ENCODE assay signal across 9 mouse cellular contexts in genomic region chr17:27650160-27650559, GRCm38 (mm10). TPM values are rescaled to one million over a fixed set of nuclear protein-coding genes. Genes with fewer than 3 reads are reported as not detected.
A peak's percentile ranks its signal among the peaks of the same experiment; 100 is the strongest.
DNase-seq lines count a peak whose midpoint lies in the region; ATAC-seq and TF ChIP-seq lines count a peak whose summit lies in the region.
"Had no signal": no experiment of that assay in that cellular context is flagged by ENCODE, and none has a peak within 500 bp of the region (broad histone marks: within the 10 kb centered on the region; RNA-seq: fewer than 3 reads in every experiment).

No protein-coding gene starts in this region.

- ATAC-seq in heart, postnatal 0 days (ENCODE audit: insufficient read depth, low read depth): no peak

- H3K36me3 ChIP-seq in heart, postnatal 0 days (replicated peaks; ENCODE audit: control insufficient read depth, insufficient read depth, low read length): no peaks in the 10 kb centered on the region
- H3K36me3 ChIP-seq: embryonic facial prominence, embryonic 13.5 days had no signal

- WGBS in heart, postnatal 0 days: 9% methylated on average over 12 of the region's 12 CpGs
- WGBS in lung, adult 2 months: 6% methylated on average over 12 of the region's 12 CpGs

- no peak overlapping the region for H3K9ac ChIP-seq in heart, postnatal 0 days (replicated peaks; ENCODE audit: low read depth, low read length)
- H3K9ac ChIP-seq: embryonic facial prominence, embryonic 13.5 days had no signal

- peak; percentile 60 for TF ChIP-seq CTCF in heart, postnatal 0 days (IDR thresholded peaks at IDR 0.05; ENCODE audit: low read depth)
- TF ChIP-seq CTCF in lung, adult 2 months (IDR thresholded peaks at IDR 0.05; ENCODE audit: insufficient read depth, low read length): peak; percentile 81

- TF ChIP-seq EP300 in heart, postnatal 0 days (IDR thresholded peaks at IDR 0.05; ENCODE audit: low read depth): no peak

- no peak overlapping the region for H3K4me2 ChIP-seq in heart, postnatal 0 days (ENCODE audit: low read depth, low read length)
- H3K4me2 ChIP-seq: embryonic facial prominence, embryonic 13.5 days had no signal

- DNase-seq in heart, adult 18-20 months: peak; percentile 54 to 71
- DNase-seq in heart, adult 11 months: no peak
- DNase-seq in urinary bladder, adult 18-20 months (ENCODE audit: low spot score in 2 of 2): peak; percentile 30 to 41
- DNase-seq in urinary bladder, postnatal 10 days (ENCODE audit: low spot score): no peak
- DNase-seq in cerebellum, adult 18-20 months: peak; percentile 86 to 88
- DNase-seq in heart, postnatal 0 days (ENCODE audit: low spot score): peak; percentile 25
- peak; percentile 48 for DNase-seq in lung, adult 2 months
- DNase-seq in spleen, postnatal 36 days (ENCODE audit: low spot score in 2 of 2): peak; percentile 63 to 65

- H3K4me1 ChIP-seq in heart, postnatal 0 days (ENCODE audit: control insufficient read depth, insufficient read depth): no peaks in the 10 kb centered on the region
- no peaks in the 10 kb centered on the region for H3K4me1 ChIP-seq in lung, adult 2 months (ENCODE audit: control insufficient read depth, insufficient read depth, low read length)

- H3K27me3 ChIP-seq in heart, postnatal 0 days (ENCODE audit: control insufficient read depth, insufficient read depth, low read length): peaks cover 7% of the 10 kb centered on the region

- no peaks in the 10 kb centered on the region for H3K9me3 ChIP-seq in heart, postnatal 0 days (replicated peaks; ENCODE audit: control insufficient read depth, low read length)
- H3K9me3 ChIP-seq: embryonic facial prominence, embryonic 13.5 days had no signal

- no peak overlapping the region for H3K4me3 ChIP-seq in heart, postnatal 0 days (ENCODE audit: low read depth, low read length)
- no peak overlapping the region for H3K4me3 ChIP-seq in lung, adult 2 months (replicated peaks; ENCODE audit: extremely low read depth, low read depth, low read length)
- H3K4me3 ChIP-seq: embryonic facial prominence, embryonic 13.5 days had no signal

- no peak overlapping the region for H3K27ac ChIP-seq in heart, postnatal 0 days (ENCODE audit: low read depth)
- H3K27ac ChIP-seq: embryonic facial prominence, embryonic 13.5 days had no signal

- no peak for TF ChIP-seq POLR2A in lung, adult 2 months (IDR thresholded peaks at IDR 0.05; ENCODE audit: borderline replicate concordance, extremely low read depth, low read depth, low read length)

RNA-seq across cellular contexts. Expression of gene Pacsin1, which starts 5.1 kb away (rescaled TPM):
- total RNA-seq in heart, adult 18-20 months (2021): under 1 TPM; 0.25 to 0.67 TPM
- not detected in 2 replicates for total RNA-seq in heart, postnatal 0 days (2014; rRNA removed; ENCODE audit: low replicate concordance)
- 0.04 and 0.32 TPM in 2 replicates for polyA plus RNA-seq in heart, postnatal 0 days (2015; fragmentation: Nextera tagmentation; extraction: Ambion mirVana)
- 0.65 and 1.0 TPM in 2 replicates for polyA plus RNA-seq in lung, adult 2 months (2012; rRNA removed)

RNA-seq across cellular contexts. Expression of gene Rps10, which starts 13.7 kb away (rescaled TPM):
- total RNA-seq in heart, adult 18-20 months (2021): 100 to 1,000 TPM; 527 to 608 TPM
- 1,352 and 1,440 TPM in 2 replicates for total RNA-seq in heart, postnatal 0 days (2014; rRNA removed; ENCODE audit: low replicate concordance)
- 486 and 524 TPM in 2 replicates for polyA plus RNA-seq in heart, postnatal 0 days (2015; fragmentation: Nextera tagmentation; extraction: Ambion mirVana)
- polyA plus RNA-seq in lung, adult 2 months (2012; rRNA removed): 803 and 904 TPM in 2 replicates

RNA-seq across cellular contexts. Expression of gene RPS10-NUDT3, which starts 15.1 kb away (rescaled TPM):
- total RNA-seq in heart, adult 18-20 months (2021): under 1 TPM in 1 of 2 experiments, not detected in 1; 0.84 TPM
- total RNA-seq in heart, postnatal 0 days (2014; rRNA removed; ENCODE audit: low replicate concordance): not detected in 2 replicates
- polyA plus RNA-seq in heart, postnatal 0 days (2015; fragmentation: Nextera tagmentation; extraction: Ambion mirVana): not detected in 2 replicates
- polyA plus RNA-seq in lung, adult 2 months (2012; rRNA removed): not detected in 2 replicates
- polyA plus RNA-seq: embryonic facial prominence, embryonic 13.5 days had no signal

RNA-seq across cellular contexts. Expression of gene Nudt3, which starts 26.9 kb away (rescaled TPM):
- total RNA-seq in heart, adult 18-20 months (2021): 100 to 1,000 TPM; 323 to 334 TPM
- total RNA-seq in heart, postnatal 0 days (2014; rRNA removed; ENCODE audit: low replicate concordance): 159 and 184 TPM in 2 replicates
- 139 and 140 TPM in 2 replicates for polyA plus RNA-seq in heart, postnatal 0 days (2015; fragmentation: Nextera tagmentation; extraction: Ambion mirVana)
- polyA plus RNA-seq in lung, adult 2 months (2012; rRNA removed): 60.4 and 62.8 TPM in 2 replicates

Comparison
In these comparisons a context has a peak if more than half of its experiments do, and no peak if none do; other contexts are left out.
1. DNase-seq: peak in heart, adult 18-20 months (2 of 2), urinary bladder, adult 18-20 months (2 of 2), cerebellum, adult 18-20 months (2 of 2), heart, postnatal 0 days (single experiment), lung, adult 2 months (single experiment) and spleen, postnatal 36 days (2 of 2); none in heart, adult 11 months (single experiment) and urinary bladder, postnatal 10 days (single experiment).